Mouse (Mus musculus) megakaryocyte, adult 5-6 weeks (primary cell): ENCODE results near the gene Sorl1. TPM values are rescaled to one million over a fixed set of nuclear protein-coding genes. Genes with fewer than 3 reads are reported as not detected.
A peak's percentile ranks its signal among the peaks of the same experiment; 100 is the strongest.
"Not testable (repeated sequence)": the region's sequence is repeated elsewhere in the genome, so short reads cannot be mapped to it uniquely, and the experiment has no call there.

Source experiments
- ATAC-seq: 2 replicates; pipeline ENCODE4 v1.8.0; 2016; ENCODE audit warnings: mild to moderate bottlenecking, inconsistent platforms; ENCODE audit not compliant: poor library complexity, severe bottlenecking
- total RNA-seq, 2 experiments: library from RNA; stranded (forward) in 1 of 2; stranded (reverse) in 1 of 2; fragments of 153-499, 151-499 nt in 1 of 2; fragments of 221-1000, 200-1000 nt in 1 of 2; gene quantifications; 2 replicates each; pipeline versions ENCODE4 v1.2.3 to v1.2.4; 2015 to 2017

The Sorl1 gene
- total RNA-seq, 2 experiments from 2014 or later, result 108 to 123 TPM

GRCm38 (mm10) chr9:42094752-42095151, 29.3 kb downstream of the Sorl1 start:
- peak; percentile 79 for ATAC-seq

- ATAC-seq, result peak; percentile 28
Measured at GRCm38 (mm10) chr9:42094028-42094551, 30.0 kb downstream of the Sorl1 start.

- ATAC-seq, result no peak
Measured at GRCm38 (mm10) chr9:42092749-42093148, 31.3 kb downstream of the Sorl1 start.

GRCm38 (mm10) chr9:42091561-42091960, 32.5 kb downstream of the Sorl1 start:
- ATAC-seq, result no peak

- ATAC-seq, result no peak
Measured at GRCm38 (mm10) chr9:42087921-42088320, 36.2 kb downstream of the Sorl1 start.

- no peak for ATAC-seq
Measured at GRCm38 (mm10) chr9:42085970-42086369, 38.1 kb downstream of the Sorl1 start.

GRCm38 (mm10) chr9:42083661-42084067, 40.4 kb downstream of the Sorl1 start:
- ATAC-seq, result peak; percentile 59

GRCm38 (mm10) chr9:42081681-42082530, 42.2 kb downstream of the Sorl1 start:
- ATAC-seq, result no peak

GRCm38 (mm10) chr9:42080671-42081070, 43.4 kb downstream of the Sorl1 start:
- ATAC-seq, result no peak

- no peak for ATAC-seq
Measured at GRCm38 (mm10) chr9:42077112-42077845, 46.8 kb downstream of the Sorl1 start.

GRCm38 (mm10) chr9:42076256-42076849, 47.7 kb downstream of the Sorl1 start:
- peak; percentile 56; the same call in 1 of the 2 replicates for ATAC-seq

GRCm38 (mm10) chr9:42075241-42075640, 48.9 kb downstream of the Sorl1 start:
- no peak for ATAC-seq

GRCm38 (mm10) chr9:42072010-42072409, 52.1 kb downstream of the Sorl1 start:
- ATAC-seq, result no peak

- ATAC-seq, result no peak
Measured at GRCm38 (mm10) chr9:42070856-42071255, 53.2 kb downstream of the Sorl1 start.

GRCm38 (mm10) chr9:42069471-42069870, 54.6 kb downstream of the Sorl1 start:
- ATAC-seq, result no peak

GRCm38 (mm10) chr9:42067950-42068349, 56.1 kb downstream of the Sorl1 start:
- ATAC-seq, result no peak

- no peak for ATAC-seq
Measured at GRCm38 (mm10) chr9:42065756-42066155, 58.3 kb downstream of the Sorl1 start.

- no peak for ATAC-seq
Measured at GRCm38 (mm10) chr9:42063391-42063790, 60.7 kb downstream of the Sorl1 start.

- no peak for ATAC-seq
Measured at GRCm38 (mm10) chr9:42062269-42062668, 61.8 kb downstream of the Sorl1 start.

GRCm38 (mm10) chr9:42059006-42059405, 65.1 kb downstream of the Sorl1 start:
- not testable (repeated sequence) for ATAC-seq

GRCm38 (mm10) chr9:42056591-42056990, 67.5 kb downstream of the Sorl1 start:
- ATAC-seq, result no peak
